Mouse (Mus musculus): ENCODE measurements around the gene Mid1.
"Not testable (repeated sequence)": the region's sequence is repeated elsewhere in the genome, so short reads cannot be mapped to it uniquely, and the experiment has no call there.

DNA sequence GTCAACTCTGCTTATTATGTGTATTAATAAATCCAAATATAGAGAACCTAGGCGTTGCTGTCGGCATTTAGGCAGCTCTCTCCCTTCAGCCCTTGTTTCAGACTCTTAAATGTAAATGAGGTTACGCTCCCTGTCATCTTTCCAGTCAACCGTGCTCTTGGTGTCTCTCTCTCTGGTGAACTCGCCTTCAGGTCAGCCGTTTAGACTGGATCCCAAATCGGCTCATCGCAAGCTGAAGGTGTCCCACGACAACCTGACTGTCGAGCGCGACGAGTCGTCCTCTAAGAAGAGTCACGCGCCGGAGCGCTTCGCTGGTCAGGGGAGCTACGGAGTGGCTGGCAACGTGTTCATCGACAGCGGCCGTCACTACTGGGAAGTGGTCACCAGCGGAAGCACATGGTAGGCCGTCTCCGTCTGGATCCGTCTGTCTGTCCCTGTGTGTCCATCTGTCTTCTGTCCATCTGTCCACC is 302.4 kb downstream of the Mid1 start:
- TF ChIP-seq CTCF, EP300 (IDR thresholded peaks at IDR 0.05): not testable (repeated sequence)
